Mouse (Mus musculus) cerebellum, adult 18-20 months (tissue): ENCODE data around the gene Dstn.

Experiments
- DNase-seq, 2 experiments: peaks; one replicate each; pipeline ENCODE4 v3.0.0; 2021

The Dstn gene

DNA sequence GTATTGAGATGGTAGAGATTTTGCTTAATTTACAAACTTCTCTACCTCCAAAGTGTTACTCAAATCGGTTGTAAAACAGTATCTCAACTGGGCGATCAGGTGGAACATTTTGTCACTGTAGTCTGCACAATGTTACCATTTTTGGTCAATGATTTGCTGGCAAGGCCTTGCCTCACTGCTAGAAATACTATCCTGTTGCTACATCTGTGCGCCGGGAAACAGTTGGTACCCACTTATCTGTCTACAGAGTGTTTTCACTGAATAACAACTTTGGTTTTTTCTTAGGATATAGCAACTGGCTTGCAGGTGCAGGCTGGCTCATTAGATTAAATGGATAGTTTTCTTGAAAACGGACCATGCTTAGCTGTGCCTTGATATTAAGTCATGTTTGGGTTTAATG lies 1.1 kb downstream of the Dstn start:
- DNase-seq = peak in 1 of 2 experiments; percentile 24

DNA sequence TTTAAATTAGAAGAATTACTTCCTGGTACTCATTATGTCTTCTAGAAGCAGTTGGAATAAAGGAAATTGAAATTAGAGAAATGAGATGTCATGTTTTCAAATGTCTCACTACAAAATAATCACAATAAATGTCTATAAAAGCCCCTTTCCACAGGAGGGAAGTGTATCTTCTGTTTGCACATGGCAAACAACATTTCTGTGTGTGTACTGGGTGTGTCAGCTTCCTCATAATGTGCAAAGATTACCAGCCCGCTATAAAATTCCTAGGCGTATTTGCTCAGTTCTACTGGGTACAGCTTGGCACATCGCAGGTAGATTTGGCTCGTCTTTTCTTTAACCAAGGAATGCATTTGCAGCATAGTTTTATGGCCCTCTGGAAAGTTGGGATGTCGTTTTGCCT lies 2.5 kb downstream of the Dstn start:
- DNase-seq = no peak

DNA sequence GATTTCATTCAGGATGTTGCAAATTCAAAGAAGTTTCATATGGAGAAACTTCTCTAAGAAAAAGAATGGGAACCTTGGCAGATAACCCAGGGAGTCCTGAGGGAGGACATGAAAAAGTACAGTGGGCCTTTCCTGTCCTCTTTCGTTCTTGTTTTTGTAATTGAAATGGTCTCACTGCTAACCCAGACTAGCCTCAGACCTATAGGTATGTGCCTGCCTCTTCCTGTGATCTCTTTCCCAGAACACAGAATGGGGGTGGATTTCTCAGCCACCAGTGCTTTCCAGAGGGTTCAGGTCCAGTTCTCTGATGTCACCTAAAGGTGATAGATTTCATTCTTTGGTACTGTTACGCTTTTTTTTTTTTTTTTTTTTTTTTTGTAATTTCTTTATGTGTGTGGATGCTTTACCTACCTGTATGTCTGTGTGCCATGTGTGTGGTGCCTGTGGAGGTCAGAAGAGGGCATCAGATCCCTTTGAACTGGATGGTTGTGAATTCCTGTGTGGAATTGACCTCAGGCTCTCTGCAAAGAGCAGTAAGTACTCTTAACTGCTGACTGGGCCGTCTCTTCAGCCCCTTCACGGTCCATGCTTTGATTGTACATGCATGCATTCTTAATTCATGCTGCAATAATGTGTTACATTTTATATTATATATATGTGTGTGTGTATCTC lies 3.8 kb downstream of the Dstn start:
- DNase-seq = no peak

DNA sequence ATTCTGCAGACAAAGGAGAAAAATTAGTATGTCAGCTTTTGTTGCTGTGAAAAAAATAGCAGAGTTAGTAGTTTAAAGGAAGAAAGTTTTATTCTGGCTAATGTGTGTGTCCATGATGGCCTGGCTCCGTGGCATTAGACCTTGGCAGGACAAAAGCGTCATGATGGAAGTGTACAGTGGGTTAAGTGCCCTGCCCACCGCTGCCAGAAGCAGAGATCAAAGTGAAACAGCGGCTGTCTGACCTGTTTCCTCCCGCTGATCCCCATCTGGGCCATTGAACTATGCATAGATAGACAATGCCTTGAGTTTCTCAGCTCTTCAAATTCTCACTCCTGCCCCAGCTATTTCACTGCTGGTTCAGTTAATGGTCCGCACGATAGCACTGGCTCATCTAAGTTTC lies 9.0 kb downstream of the Dstn start:
- DNase-seq = no peak

DNA sequence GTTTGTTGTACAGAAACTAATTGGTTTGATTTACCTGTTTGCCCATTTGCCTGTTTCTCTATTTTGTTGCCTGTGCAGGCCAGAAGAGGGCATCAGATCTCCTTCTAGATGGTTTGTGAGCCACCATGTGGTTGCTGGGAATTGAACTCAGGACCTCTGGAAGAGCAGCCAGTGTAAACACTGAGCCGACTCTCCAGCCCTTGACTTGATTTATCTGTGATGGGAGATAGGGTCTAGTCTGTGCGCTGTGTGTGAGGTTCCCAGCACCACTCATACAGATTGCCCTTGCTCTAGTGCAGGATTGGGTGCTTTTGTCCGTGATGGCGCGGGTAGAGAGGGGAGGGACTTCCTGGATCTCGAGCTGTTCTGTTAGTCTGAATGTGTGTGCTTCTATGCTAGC lies 10.7 kb downstream of the Dstn start:
- DNase-seq = no peak

DNA sequence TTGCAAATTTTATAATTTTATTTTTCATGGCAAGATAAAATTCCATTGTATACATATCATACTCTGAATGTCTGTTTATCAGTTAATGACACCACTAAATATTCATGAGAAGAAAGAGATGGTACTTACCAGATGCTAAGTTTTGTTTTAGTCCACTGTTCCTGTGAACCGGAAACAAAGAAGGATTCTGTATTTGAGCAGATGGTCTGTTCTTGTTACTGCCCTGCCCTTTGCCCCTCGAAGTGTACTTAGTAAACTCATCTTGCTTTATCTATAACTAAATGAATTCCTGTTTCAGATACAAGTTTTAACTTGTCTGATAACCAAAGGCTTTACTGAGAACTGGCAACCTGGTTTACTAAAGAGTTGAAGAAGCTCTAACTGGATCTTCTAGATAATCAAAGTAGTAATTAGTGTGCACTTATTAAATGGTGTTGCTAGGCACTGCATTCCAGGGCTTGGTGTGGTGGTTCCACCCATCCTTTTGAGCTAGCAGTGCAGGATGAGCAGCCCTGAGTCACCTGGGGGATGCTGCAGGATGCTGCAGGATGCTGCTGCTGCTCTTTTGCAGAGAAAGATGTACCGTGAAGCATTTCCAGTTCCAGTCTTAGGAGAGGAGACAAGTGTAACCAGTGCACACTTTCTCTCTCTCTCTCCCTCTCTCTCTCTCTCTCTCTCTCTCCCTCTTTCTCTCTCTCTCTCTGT lies 14.6 kb downstream of the Dstn start:
- no peak for DNase-seq

DNA sequence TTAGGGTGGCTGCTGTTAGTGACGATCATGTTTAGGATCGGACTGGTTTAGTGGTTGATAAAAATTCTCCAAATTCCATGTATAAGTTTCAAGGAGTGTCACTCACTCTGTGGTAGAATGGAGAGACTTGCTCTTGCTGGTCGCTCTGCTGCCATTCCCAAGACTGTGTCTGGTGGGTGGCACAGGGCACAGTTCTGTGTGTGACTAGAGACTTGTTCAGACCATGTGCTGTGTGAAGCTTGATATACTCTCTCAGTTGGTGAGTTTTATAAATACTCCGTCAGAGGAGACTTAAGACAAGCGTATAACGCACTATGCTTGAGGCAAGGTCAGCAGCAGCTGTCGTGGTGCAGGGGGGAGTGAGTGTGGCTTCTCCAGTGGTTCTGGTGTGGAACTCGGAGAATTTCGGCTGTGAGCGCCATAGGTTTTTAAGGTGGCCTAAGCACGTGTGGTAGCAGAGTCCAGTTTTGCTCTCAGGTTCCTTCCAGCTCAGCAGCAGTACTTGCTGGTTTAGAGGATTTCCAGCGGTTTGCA lies 17.3 kb downstream of the Dstn start:
- DNase-seq = no peak

DNA sequence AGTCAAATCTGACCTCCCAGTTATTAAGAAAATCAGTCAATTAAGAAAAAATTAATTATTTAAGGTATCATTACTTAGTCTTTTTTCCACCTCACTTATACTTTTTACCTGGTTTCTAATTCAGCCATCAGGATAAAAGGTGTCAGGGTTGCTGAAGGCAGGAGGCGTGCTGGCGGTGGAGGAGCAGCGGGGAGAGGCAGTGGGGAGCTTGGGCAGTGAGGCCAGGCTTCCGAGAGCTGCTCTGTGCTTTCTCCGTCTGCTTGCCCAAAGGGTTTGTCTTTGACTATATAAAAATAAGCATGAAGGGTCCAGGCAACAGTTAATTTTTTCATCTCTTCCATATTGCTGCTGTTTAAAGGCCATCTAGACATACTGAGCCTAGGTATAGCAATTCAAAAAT lies 18.4 kb downstream of the Dstn start:
- no peak for DNase-seq

DNA sequence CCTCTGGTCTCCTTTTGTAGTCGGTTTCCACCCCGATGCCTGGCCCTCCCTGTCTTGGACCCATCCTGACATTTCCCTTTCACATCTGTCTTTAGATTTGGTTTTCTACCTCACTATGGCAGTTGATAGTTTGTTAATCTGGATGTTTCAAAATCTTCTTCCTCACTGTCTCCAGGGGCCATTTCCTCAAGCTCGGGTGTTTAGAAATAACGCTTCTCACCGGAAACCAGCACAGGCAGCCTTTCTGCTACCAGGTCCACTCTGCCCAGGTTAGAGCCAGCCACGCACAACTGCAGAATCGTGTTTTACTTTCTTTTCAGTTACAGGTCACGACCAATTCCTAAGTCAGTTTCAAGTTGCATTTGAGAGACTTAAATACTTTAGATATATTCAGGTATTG lies 19.3 kb downstream of the Dstn start:
- DNase-seq = no peak

DNA sequence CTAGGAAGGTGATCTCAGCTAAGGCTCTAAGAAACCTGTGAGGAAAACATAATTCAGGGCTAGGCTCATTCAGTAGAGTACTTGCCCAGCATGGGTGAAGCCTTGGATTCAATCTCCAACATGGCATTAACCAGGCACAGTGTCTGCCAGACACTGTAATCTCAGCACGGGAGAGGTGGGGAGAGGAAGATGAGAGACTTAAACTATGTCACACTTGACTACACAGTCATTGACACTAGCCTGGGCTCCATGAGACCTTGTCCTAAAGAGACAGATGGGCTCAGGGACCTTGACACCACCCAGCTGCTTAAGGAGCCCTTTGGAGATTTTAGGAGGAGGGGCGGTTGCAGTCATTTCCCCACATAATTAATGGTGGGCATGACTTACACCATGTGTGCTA lies 22.7 kb downstream of the Dstn start:
- no peak for DNase-seq

DNA sequence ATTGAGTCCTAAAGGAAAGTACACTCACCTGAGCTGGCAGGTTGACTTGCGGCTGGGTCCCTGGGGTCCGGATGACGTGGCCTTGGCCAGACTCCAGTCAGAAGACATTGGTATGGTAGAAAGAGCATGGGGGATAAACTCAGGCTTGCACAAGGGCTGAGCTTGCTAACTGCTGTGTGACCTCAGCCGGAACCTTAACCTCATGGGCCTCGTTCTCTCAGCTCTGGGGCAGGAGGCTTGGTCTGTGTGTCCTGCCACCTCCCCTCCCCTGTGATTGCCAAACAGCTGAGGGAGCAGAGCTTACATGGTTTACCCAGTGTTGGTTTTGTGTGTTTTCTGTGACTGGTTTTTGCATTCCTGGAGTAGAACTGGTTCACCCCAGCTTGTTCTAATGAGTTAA lies 25.3 kb downstream of the Dstn start:
- DNase-seq = no peak

DNA sequence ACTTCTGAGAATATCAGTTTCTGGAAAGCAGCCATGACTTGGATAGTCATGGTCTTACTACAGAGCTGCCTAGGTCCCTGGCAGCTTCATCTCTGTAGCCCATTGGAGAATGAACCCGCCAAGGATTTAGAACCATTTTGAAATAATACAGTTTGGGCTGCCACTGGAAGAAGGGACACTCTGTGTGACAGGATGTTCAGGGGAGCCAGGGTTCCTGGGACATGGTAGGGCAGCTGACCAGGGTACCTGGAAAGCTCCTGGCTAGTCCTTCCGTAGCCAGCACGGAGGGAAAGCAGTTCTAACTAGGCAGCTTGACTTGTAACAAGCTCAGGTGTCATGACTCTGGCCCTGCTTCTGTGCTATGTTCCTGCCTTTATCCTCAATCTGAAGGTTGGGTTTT lies 29.7 kb downstream of the Dstn start:
- DNase-seq = no peak

DNA sequence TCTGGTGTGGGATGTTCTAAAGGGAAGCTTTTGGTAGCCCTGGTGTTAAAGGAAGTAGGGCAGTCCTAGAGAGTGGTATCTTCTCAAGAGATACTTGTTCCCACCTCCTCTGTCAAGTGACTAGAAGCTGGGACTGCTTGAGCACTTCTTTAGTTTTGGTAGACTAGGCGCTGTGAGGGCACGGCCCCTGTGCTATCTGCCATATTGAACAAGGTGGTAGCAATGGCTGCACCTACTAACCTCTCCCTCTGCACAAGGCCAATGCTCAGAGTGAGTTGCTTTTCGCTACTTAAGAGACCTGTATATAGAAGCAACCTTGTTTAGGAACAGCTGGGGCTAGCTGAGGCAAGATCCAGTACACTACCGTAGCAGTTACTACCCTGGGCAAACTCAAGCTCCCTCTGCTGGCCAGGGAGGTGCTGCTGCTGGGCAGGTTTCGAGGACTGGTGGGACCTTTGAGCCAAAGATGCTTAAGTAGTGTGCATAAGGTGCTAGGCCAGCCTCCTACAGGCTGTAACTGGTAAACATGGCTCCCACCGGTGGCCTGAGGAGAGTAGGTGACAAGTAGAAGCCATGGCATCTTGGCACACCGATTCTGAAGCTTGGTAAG lies 30.5 kb downstream of the Dstn start:
- DNase-seq = no peak

DNA sequence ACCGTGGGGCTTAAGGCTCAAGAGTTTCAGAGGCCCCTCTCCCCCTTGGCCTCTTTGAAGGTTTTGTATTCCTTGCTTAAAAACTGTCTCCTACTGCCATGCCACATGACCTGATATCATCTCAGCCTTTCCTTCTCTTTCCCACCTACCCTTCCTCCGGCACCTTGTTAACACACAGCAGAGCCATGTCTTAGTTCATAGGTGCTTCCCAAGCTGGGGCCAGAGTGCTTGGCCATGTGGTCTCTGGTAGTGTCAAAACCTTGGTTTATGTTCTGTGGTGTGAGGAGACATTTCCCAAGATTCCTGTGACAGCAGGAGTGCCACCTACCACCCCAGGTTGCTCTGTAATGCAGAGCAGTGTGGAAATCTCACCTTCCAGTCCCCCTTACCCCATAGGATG lies 31.3 kb downstream of the Dstn start:
- no peak for DNase-seq

DNA sequence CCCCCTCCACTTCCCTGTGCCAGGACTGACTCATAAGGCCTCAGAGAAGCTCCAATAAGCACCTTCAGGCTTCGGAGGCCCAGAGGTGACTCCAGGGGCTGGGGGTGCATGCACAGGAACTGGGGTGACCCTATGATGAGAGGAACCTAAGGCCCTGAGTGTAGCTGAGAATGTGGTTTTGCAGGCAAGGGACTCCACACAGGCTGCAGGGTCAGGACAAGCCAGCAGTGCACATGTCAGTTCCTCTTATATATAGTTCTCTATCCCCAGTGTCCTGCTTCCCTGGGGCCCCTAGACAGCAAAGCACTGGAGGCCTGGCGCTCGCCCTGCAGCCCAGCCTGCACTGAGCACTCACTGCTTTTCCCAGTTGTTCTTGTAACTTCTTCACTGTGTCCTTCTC lies 32.9 kb downstream of the Dstn start:
- no peak for DNase-seq

DNA sequence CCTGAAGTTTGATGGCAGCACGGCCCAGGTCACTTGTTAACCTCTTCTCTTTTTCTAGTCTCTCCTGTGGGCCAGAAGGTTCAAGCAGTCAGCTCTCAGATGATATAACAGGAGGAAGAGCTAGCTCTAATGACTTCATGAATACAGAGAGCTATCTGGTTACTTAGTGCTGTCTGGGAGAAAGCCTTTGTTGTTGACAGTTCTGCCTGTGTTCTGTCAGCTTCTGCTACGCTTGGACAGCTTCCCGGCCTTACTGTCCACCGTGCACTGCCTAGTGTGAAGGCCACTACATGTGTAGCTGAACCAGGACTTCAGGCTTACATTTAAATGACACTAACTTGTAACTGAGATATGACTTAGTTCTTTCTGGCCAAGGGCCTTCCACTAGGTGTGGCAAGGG lies 33.3 kb downstream of the Dstn start:
- no peak for DNase-seq

DNA sequence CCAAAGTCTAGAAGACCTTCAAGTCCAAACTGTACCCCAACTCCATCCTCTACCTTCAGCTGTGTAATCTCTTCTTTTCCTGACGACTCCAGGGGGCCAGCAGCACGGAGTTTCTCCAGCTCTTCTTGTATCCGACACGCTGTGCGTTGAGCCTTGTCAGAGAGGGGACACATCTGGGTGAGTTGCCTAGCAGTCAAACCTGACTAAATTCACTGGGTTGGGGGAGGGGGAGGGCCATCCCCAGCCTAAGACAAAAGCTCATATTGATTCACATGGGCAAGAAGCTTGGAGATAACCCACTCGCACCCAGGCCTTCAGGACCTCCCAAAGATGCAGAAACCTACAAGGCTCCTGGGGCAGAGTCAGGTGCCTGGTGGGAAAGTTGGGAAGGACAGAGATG lies 34.1 kb downstream of the Dstn start:
- no peak for DNase-seq

DNA sequence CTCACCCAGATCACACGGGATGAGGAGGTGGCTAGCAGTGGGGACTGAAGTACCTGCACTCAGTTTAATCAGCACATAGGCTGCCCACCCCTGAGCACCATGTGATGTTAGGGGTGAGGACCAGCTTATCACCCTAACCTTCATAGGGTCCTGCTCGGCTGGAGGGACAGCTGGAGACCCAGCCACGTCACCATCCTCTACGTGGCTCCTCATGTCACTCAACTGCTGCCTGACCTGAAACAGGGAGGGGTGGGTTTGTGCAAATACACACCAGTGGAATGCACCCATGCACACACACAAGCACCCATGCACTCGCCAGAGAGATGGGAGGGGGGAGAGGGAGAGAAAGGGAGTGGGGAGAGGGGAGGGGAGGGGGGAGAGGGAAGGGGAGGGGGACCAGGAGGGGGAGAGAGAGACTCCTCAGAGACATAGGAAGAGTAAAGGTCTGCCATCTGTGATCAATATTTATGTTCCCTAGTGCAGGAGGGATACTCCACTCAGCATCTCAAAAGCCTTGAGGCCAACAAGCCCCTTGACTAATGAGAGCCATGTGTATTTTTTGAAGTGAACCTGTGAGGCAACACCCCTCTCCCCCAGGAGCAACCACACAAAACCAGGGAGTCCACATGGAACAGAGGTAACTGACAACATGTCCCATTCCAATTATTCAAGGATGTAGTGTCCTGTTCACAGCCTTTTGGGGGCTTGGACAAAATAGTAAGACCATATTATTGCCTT lies 35.3 kb downstream of the Dstn start:
- DNase-seq = no peak

DNA sequence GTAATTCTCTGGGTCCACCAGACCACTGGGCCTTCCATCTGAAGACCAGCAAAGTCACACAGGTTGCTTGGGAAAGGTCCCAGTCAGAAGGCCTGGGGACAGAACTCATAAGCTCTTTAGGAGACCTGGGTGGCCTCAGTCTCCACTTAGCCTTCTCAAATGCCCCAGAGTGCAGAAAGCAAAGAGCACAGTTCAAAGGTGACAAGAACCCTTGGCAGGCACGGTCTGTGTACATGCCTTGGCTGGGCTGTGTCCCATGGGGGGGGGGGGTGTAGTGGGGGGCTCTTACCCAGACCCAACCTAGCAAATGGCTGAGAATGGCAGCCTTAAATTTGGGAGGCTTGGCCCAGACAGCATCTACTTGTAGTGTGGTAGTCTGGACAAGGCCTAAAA lies 35.9 kb downstream of the Dstn start:
- DNase-seq = no peak

DNA sequence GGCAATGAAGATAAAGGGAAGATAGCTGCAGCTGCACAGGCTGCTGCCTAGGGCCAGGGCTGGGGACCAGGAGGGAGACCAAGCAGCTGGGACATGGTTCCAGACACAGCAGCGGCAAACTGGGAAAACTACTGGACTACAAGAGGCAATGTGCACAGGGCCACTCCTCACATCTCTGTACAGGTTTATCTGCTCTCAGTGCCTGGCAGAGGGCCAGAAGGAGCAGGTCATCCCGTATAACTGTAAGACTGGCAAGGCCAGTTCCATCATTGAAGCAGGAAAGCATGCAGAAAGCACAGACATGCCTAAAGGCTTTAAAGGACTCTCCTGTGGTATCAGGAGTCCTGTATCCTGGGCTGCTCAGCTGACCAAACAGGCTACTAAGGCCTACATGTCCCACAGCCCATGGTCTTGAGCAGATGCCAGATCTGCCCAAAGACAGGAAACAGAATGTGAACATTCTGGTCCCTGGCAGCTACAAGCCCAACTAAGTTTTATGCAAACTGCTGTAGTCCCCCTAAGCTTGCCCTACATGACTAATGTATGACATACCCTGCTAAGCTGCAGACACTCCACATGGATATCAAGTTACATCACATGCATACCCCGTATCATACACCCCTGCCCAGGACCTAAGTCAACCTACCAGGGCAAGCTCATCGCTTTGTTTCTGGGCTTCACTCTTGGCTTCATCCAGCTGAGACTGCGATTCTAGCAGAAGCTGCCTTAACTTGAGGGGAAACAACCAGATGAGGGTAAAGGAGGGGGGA lies 36.6 kb downstream of the Dstn start:
- peak in 1 of 2 experiments; percentile 24 for DNase-seq

DNA sequence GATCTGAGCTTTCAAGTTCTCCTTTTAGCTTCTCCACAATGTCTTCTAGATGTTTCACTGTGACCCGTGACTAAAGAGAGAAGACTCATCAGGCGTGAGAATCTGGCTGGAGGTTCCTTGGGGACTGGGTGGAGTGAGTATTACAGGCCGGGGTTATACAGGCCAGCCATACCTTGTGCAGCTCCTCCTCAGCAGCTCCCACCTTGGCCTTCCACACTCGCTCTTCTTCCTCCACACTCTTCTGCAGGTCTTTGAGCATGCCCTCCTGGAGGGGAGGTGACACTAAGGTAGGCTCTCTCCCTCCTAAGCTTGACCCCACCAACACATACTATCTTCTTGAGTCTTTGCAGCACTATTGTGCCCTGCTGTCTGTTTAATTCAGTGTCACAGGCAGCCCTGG lies 38.8 kb downstream of the Dstn start:
- DNase-seq = no peak

DNA sequence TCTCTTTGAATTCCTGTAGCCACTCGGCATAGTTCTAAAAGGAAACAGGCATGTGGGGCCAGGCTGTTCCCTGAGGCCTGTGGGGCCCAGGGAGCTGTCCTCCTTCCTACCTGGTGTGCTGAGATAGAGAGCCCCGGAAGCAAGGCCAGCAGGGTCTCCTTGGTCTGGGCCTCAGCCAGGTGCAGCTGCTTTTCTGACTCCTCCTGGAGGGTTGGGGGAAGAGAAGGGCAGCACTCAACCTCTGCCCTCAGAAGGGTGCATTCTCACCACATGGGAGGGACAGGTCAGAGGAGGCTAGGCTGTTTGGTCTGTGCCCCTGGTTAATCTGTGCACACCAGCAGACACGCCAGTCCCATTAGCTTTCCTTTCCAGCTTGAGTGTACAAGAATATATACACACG lies 39.9 kb downstream of the Dstn start:
- no peak for DNase-seq

DNA sequence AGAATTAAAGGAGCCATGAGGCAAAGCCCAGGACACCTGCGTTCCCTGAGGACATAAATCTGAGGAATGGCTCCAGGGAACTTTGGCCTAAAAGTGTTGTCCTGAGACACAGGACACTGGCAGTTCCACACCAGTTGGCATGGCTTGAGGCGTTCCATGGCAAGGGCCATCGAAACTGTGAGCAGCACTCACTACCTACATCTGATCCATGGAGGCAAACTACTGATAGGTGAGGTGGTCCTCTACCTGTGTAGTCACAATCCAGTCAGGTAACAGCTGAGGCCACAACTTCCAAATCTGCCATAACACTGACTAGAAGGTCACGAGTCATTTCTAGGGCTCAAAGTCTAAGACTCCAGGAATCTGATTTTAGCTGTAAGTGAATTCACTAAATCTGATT lies 40.6 kb downstream of the Dstn start:
- no peak for DNase-seq
